Mouse (Mus musculus) forebrain, embryonic 11.5 days (tissue): ENCODE results near the gene Krtdap. TPM values are rescaled to one million over a fixed set of nuclear protein-coding genes. Genes with fewer than 3 reads are reported as not detected.

Experiments used
- ATAC-seq: fragments of 200-750 bp; cut with Nextera tagmentation; replicated peaks from 2 replicates; pipeline ENCODE4 v1.8.0; 2017; ENCODE audit warnings: moderate TSS enrichment; ENCODE audit not compliant: low FRiP score
- DNase-seq: peaks from one replicate; pipeline ENCODE4 v3.0.0-alpha.2; 2017; ENCODE audit warnings: low spot score
- H3K27ac ChIP-seq: fragments of 300-500 bp; sonication (generic); 2 replicates; pipeline ENCODE4 v1.5.1; 2014; ENCODE audit warnings: low read depth, low read length
- H3K27me3 ChIP-seq: fragments of 300-500 bp; sonication (generic); 2 replicates; pipeline ENCODE4 v1.6.1; 2014; ENCODE audit warnings: mild to moderate bottlenecking, low read length, mixed read lengths; ENCODE audit not compliant: control insufficient read depth, insufficient read depth
- H3K36me3 ChIP-seq: fragments of 300-500 bp; sonication (generic); 2 replicates; pipeline ENCODE4 v1.6.1; 2014; ENCODE audit warnings: mild to moderate bottlenecking, low read length, moderate library complexity, mixed read lengths; ENCODE audit not compliant: control insufficient read depth, insufficient read depth
- H3K4me1 ChIP-seq: fragments of 300-500 bp; sonication (generic); replicated peaks from 2 replicates; pipeline ENCODE4 v1.6.1; 2014; ENCODE audit warnings: low read length, mixed read lengths; ENCODE audit not compliant: control insufficient read depth, insufficient read depth
- H3K4me2 ChIP-seq: fragments of 300-500 bp; sonication (generic); 2 replicates; pipeline ENCODE4 v1.6.1; 2014; ENCODE audit warnings: low read depth, mild to moderate bottlenecking, low read length, moderate library complexity, mixed read lengths; ENCODE audit not compliant: severe bottlenecking
- H3K4me3 ChIP-seq: fragments of 300-500 bp; sonication (generic); 2 replicates; pipeline ENCODE4 v1.5.1; 2014; ENCODE audit warnings: low read depth, low read length
- H3K9ac ChIP-seq: fragments of 300-500 bp; sonication (generic); 2 replicates; pipeline ENCODE4 v1.6.1; 2014; ENCODE audit warnings: low read length
- H3K9me3 ChIP-seq: fragments of 300-500 bp; sonication (generic); 2 replicates; pipeline ENCODE4 v1.6.1; 2016; ENCODE audit warnings: low read length, mixed read lengths; ENCODE audit not compliant: control insufficient read depth
- WGBS: fragments of 180-500 bp; shearing (Covaris S2); extraction: QIAGEN DNeasy Blood & Tissue Kit; methylation state at CpG from one replicate; pipeline ENCODE4 v1.1.7; 2014; 5-methylcytosine and 5-hydroxymethylcytosine counted together
- polyA plus RNA-seq: library from polyadenylated mRNA; unstranded; fragments of >200 nt; fragmentation: Nextera tagmentation; extraction: Ambion mirVana; gene quantifications from 2 replicates; pipeline ENCODE4 v1.2.1, GENCODE M21; 2014

The Krtdap gene
- polyA plus RNA-seq, 1 experiment from 2014 or later, result not detected

GRCm38 (mm10) chr7:30803256-30803655 is 15.6 kb downstream of the Krtdap start:
- WGBS, result 94% methylated on average over 3 of the region's 3 CpGs

GRCm38 (mm10) chr7:30804026-30804715 is 16.5 kb downstream of the Krtdap start:
- Histone ChIP-seq H3K9ac (no peak overlapping the region), H3K4me3 (no peak overlapping the region), H3K27ac (no peak overlapping the region), H3K4me2 (no peak overlapping the region), H3K36me3 (no peaks in the 10 kb centered on the region), H3K27me3 (no peaks in the 10 kb centered on the region), H3K4me1 (no peaks in the 10 kb centered on the region), H3K9me3 (no peaks in the 10 kb centered on the region; the same call in 1 of the 2 replicates)
- no peak for DNase-seq
- 88% methylated on average over 9 of the region's 9 CpGs for WGBS
- no peak for ATAC-seq

More at GRCm38 (mm10) chr7:30803256-30803655, 15.6 kb downstream of the Krtdap start:
- Histone ChIP-seq H3K9ac (no peak overlapping the region), H3K27me3 (no peaks in the 10 kb centered on the region), H3K4me1 (no peaks in the 10 kb centered on the region), H3K9me3 (no peaks in the 10 kb centered on the region; the same call in 1 of the 2 replicates), H3K27ac (no peak overlapping the region), H3K4me2 (no peak overlapping the region), H3K36me3 (no peaks in the 10 kb centered on the region), H3K4me3 (no peak overlapping the region)
- DNase-seq (no peak), ATAC-seq (no peak)

- no peaks in the 10 kb centered on the region for H3K9me3 ChIP-seq
- H3K4me1 ChIP-seq, result no peaks in the 10 kb centered on the region
- H3K9ac ChIP-seq, result no peak overlapping the region
- WGBS, result 52% methylated on average over 6 of the region's 6 CpGs
- no peak overlapping the region for H3K4me2 ChIP-seq
- H3K27ac ChIP-seq, result no peak overlapping the region
- no peaks in the 10 kb centered on the region for H3K27me3 ChIP-seq
- no peak overlapping the region for H3K4me3 ChIP-seq
- H3K36me3 ChIP-seq, result no peaks in the 10 kb centered on the region
- no peak for ATAC-seq
- peak; percentile 59 for DNase-seq
Measured at GRCm38 (mm10) chr7:30805924-30806323, 18.2 kb downstream of the Krtdap start.

GRCm38 (mm10) chr7:30810319-30810718 is 22.6 kb downstream of the Krtdap start:
- no peaks in the 10 kb centered on the region for H3K36me3 ChIP-seq
- DNase-seq (no peak), ATAC-seq (no peak)
- WGBS, result 53% methylated on average over 6 of the region's 6 CpGs
- no peak overlapping the region for H3K4me2 ChIP-seq
- no peaks in the 10 kb centered on the region for H3K27me3 ChIP-seq
- no peak overlapping the region for H3K27ac ChIP-seq
- H3K4me3 ChIP-seq, result no peak overlapping the region
- no peaks in the 10 kb centered on the region for H3K4me1 ChIP-seq
- H3K9me3 ChIP-seq, result no peaks in the 10 kb centered on the region; the same call in 1 of the 2 replicates
- H3K9ac ChIP-seq, result no peak overlapping the region

DNA sequence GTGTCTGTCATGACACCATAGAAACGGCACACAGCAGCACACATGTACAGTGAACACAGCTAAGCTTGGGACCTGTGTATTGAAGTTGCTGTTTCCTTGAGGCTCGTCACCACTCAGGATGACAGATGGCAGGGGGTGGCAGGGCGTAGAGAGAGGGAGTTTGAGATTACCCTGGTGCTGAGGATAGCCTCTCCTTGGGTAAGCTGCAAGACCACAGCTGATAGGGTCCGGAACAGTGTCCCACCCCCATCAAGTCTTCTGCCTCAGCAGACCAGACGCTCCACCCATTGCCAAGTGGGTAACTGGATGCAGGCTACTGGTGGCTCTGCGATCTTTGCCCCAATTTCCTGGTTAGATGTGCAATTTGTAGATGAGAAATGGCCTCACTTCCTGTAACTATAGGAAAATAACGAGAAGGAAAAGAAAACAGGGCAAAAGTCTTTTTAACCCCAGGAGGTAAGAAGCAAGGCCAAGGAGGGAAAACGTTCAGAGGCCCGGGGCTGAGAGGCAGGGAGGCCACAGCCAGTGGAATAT is 24.1 kb downstream of the Krtdap start:
- Histone ChIP-seq H3K9ac (no peak overlapping the region), H3K27ac (no peak overlapping the region), H3K4me3 (no peak overlapping the region), H3K27me3 (no peaks in the 10 kb centered on the region), H3K9me3 (no peaks in the 10 kb centered on the region; the same call in 1 of the 2 replicates), H3K4me2 (no peak overlapping the region), H3K36me3 (no peaks in the 10 kb centered on the region), H3K4me1 (no peaks in the 10 kb centered on the region)
- WGBS, result 73% methylated on average over 9 of the region's 9 CpGs
- ATAC-seq (no peak), DNase-seq (no peak)

DNA sequence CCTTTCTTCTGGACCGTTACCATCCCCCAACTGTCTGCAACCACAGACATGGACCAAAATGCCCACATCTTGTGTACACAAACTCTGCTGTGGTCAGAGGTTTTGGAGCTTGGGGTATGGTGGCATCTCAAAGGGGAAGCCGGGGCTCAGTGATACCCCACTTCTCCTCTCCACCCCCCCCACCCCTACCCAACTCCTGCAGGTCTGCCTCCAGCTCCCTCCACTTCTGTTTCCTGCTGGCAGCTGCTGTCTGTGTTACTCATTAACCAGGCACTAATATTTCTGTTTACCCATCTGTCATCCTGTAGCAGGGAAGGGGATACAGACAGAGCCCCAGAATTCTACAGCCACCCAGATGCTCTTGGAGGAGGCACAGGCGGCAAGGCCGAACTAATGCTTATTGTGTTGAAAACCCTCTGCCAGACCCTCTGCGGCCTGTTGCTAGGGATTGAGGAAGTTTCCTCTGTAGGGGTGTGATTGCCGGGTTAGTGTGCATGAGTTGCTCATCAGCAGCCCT is 24.7 kb downstream of the Krtdap start:
- DNase-seq (no peak), ATAC-seq (no peak)
- no peak overlapping the region for H3K27ac ChIP-seq

GRCm38 (mm10) chr7:30820131-30820530 is 32.4 kb downstream of the Krtdap start:
- 80% methylated on average over 6 of the region's 6 CpGs for WGBS
- Histone ChIP-seq H3K9me3 (no peaks in the 10 kb centered on the region), H3K9ac (no peak overlapping the region), H3K4me2 (no peak overlapping the region), H3K27ac (no peak overlapping the region), H3K27me3 (no peaks in the 10 kb centered on the region), H3K4me3 (no peak overlapping the region), H3K4me1 (no peaks in the 10 kb centered on the region), H3K36me3 (no peaks in the 10 kb centered on the region)
- DNase-seq (no peak), ATAC-seq (no peak)

More for the DNA sequence above, 24.7 kb downstream of the Krtdap start:
- H3K27me3 ChIP-seq, result no peaks in the 10 kb centered on the region
- no peak overlapping the region for H3K4me2 ChIP-seq
- 78% methylated on average over 6 of the region's 6 CpGs for WGBS
- H3K4me1 ChIP-seq, result no peaks in the 10 kb centered on the region
- H3K9me3 ChIP-seq, result no peaks in the 10 kb centered on the region; the same call in 1 of the 2 replicates
- no peak overlapping the region for H3K4me3 ChIP-seq
- no peak overlapping the region for H3K9ac ChIP-seq
- no peaks in the 10 kb centered on the region for H3K36me3 ChIP-seq

GRCm38 (mm10) chr7:30820854-30821445 is 33.3 kb downstream of the Krtdap start:
- H3K9me3 ChIP-seq, result no peaks in the 10 kb centered on the region
- no peak overlapping the region for H3K4me2 ChIP-seq
- 75% methylated on average over 6 of the region's 7 CpGs for WGBS
- ATAC-seq (no peak), DNase-seq (no peak)
- H3K27me3 ChIP-seq, result no peaks in the 10 kb centered on the region
- H3K4me3 ChIP-seq, result no peak overlapping the region
- H3K36me3 ChIP-seq, result no peaks in the 10 kb centered on the region
- no peaks in the 10 kb centered on the region for H3K4me1 ChIP-seq
- no peak overlapping the region for H3K9ac ChIP-seq
- no peak overlapping the region for H3K27ac ChIP-seq
